Mouse (Mus musculus) ovary, adult 10 weeks (tissue): ENCODE measurements around the gene Rad51. TPM values are rescaled to one million over a fixed set of nuclear protein-coding genes. Genes with fewer than 3 reads are reported as not detected.

Experiments
- polyA plus RNA-seq: library from polyadenylated mRNA; stranded (reverse); fragments of 350-450 nt; fragmentation: Illumina TruSeq; extraction: RNeasy Lipid Tissue Mini Kit (QIAGEN cat#74804); gene quantifications from one replicate; pipeline ENCODE4 v1.2.3, GENCODE M21; 2014

Rad51 gene
- polyA plus RNA-seq = 13.3 TPM

GRCm38 (mm10) chr2:119112438-119113112, at the start of gene Rad51:
Rad51 (plus strand) TSS chr2:119112793.

GRCm38 (mm10) chr2:119156681-119157572, 44.3 kb downstream of the Rad51 start, which contains the start of gene Rmdn3:
Rmdn3 (minus strand) TSS chr2:119157034.

GRCm38 (mm10) chr2:119166901-119167865, 54.6 kb downstream of the Rad51 start, which contains the start of gene Gchfr:
Gchfr (plus strand) TSS chr2:119167773.

GRCm38 (mm10) chr2:119173991-119174651, 61.5 kb downstream of the Rad51 start, which contains the start of gene Gm14137:
Gm14137 (plus strand) TSS chr2:119174509.

Other genes with a start within 250 kb of the Rad51 start
- 5.0 TPM for gene Bahd1, start 212.4 kb upstream of the Rad51 start, polyA plus RNA-seq
- 5.5 TPM for gene Chst14, start 186.3 kb upstream of the Rad51 start, polyA plus RNA-seq
- 11.1 TPM for gene Ccdc32, start 83.4 kb upstream of the Rad51 start, polyA plus RNA-seq
- gene Rpusd2, start 78.0 kb upstream of the Rad51 start, polyA plus RNA-seq = 4.7 TPM
- gene Knl1, start 65.7 kb upstream of the Rad51 start, polyA plus RNA-seq = 29.7 TPM
- 18.4 TPM for gene Rmdn3, start 44.2 kb downstream of the Rad51 start, polyA plus RNA-seq
- gene Gchfr, start 55.0 kb downstream of the Rad51 start, polyA plus RNA-seq = not detected
- not detected for gene Gm14137, start 61.7 kb downstream of the Rad51 start, polyA plus RNA-seq
- gene Zfyve19, start 95.8 kb downstream of the Rad51 start, polyA plus RNA-seq = 2.7 TPM
- gene Dnajc17, start 96.0 kb downstream of the Rad51 start, polyA plus RNA-seq = 1.8 TPM
- gene Ppp1r14d, start 117.1 kb downstream of the Rad51 start, polyA plus RNA-seq = not detected
- gene Spint1, start 124.6 kb downstream of the Rad51 start, polyA plus RNA-seq = 1.3 TPM
- gene Rhov, start 158.5 kb downstream of the Rad51 start, polyA plus RNA-seq = not detected
- 0.29 TPM for gene Vps18, start 175.9 kb downstream of the Rad51 start, polyA plus RNA-seq
- 0.14 TPM for gene Dll4, start 213.0 kb downstream of the Rad51 start, polyA plus RNA-seq
- gene Chac1, start 238.4 kb downstream of the Rad51 start, polyA plus RNA-seq = not detected